ENCODE assay signal across 21 mouse cellular contexts in the genomic region with DNA sequence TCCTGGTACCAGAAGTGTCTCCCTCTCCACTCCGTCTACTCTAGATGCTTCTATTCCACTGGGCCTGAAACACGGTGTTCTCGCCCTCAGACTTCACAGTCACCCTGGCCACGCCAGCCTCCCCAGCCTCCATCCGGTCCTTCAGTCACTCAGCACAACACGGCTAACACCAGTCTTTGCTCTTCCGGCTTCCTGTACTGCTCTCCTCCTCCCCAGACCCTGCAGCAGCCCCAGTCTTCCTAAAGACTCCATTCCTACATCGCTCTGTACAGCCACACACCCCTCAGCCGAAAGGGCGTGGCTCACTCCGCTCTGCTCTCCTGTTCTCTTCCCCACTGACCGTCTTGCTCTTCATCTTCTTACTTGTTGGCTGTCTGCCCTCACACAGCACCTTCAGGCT. TPM values are rescaled to one million over a fixed set of nuclear protein-coding genes. Genes with fewer than 3 reads are reported as not detected.
DNase-seq lines count a peak whose midpoint lies in the region; ATAC-seq and TF ChIP-seq lines count a peak whose summit lies in the region.
"Had no signal": no experiment of that assay in that cellular context is flagged by ENCODE, and none has a peak within 500 bp of the region (broad histone marks: within the 10 kb centered on the region; RNA-seq: fewer than 3 reads in every experiment).

No protein-coding gene starts in this region.

- peak overlapping the region; percentile 92 for H3K27ac ChIP-seq in hindbrain, embryonic 10.5 days
- H3K27ac ChIP-seq in hindbrain, postnatal 0 days = no peak overlapping the region
- H3K27ac ChIP-seq in kidney, embryonic 15.5 days = no peak overlapping the region
- H3K27ac ChIP-seq: heart, embryonic 13.5 days; limb, embryonic 13.5 days; liver, embryonic 15.5 days; stomach, postnatal 0 days had no signal

- H3K4me3 ChIP-seq in hindbrain, embryonic 10.5 days = no peak overlapping the region
- no peak overlapping the region for H3K4me3 ChIP-seq in hindbrain, postnatal 0 days (ENCODE audit: low read length)
- H3K4me3 ChIP-seq in megakaryocyte, embryonic 14.5 days (replicated peaks) = peak overlapping the region; percentile 24
- no peak overlapping the region for H3K4me3 ChIP-seq in kidney, embryonic 15.5 days (replicated peaks)
- H3K4me3 ChIP-seq: forebrain, embryonic 15.5 days; heart, embryonic 13.5 days; limb, embryonic 13.5 days; liver, embryonic 15.5 days had no signal

- WGBS in hindbrain, embryonic 10.5 days = 87% methylated on average over 12 of the region's 12 CpGs
- 80% methylated on average over 12 of the region's 12 CpGs for WGBS in hindbrain, postnatal 0 days
- 79% methylated on average over 12 of the region's 12 CpGs for WGBS in kidney, embryonic 15.5 days

- H3K9me3 ChIP-seq in hindbrain, embryonic 10.5 days = no peaks in the 10 kb centered on the region
- H3K9me3 ChIP-seq in hindbrain, postnatal 0 days (ENCODE audit: low read length) = no peaks in the 10 kb centered on the region
- H3K9me3 ChIP-seq in megakaryocyte, embryonic 14.5 days = no peaks in the 10 kb centered on the region
- no peaks in the 10 kb centered on the region for H3K9me3 ChIP-seq in kidney, embryonic 15.5 days (replicated peaks)
- H3K9me3 ChIP-seq: forebrain, embryonic 15.5 days; G1E; limb, embryonic 13.5 days; liver, embryonic 15.5 days had no signal

- no peak for ATAC-seq in hindbrain, postnatal 0 days
- no peak; the same call in 1 of the 2 replicates for ATAC-seq in kidney, embryonic 15.5 days (replicated peaks; ENCODE audit: low FRiP score)
- ATAC-seq: intestine, postnatal 0 days had no signal

- H3K4me2 ChIP-seq in hindbrain, postnatal 0 days (ENCODE audit: low read depth, low read length) = no peak overlapping the region
- H3K4me2 ChIP-seq in kidney, embryonic 15.5 days = no peak overlapping the region
- H3K4me2 ChIP-seq: forebrain, embryonic 15.5 days; heart, embryonic 13.5 days; limb, embryonic 13.5 days; liver, embryonic 15.5 days had no signal

- no peak for TF ChIP-seq CTCF in hindbrain, postnatal 0 days (IDR thresholded peaks at IDR 0.05; ENCODE audit: low read depth)

- H3K4me1 ChIP-seq in hindbrain, embryonic 10.5 days (replicated peaks) = peaks cover 100% of the 10 kb centered on the region
- H3K4me1 ChIP-seq in hindbrain, postnatal 0 days (ENCODE audit: insufficient read depth, low read length) = peaks cover 40% of the 10 kb centered on the region
- peaks cover 67% of the 10 kb centered on the region for H3K4me1 ChIP-seq in megakaryocyte, embryonic 14.5 days
- H3K4me1 ChIP-seq in kidney, embryonic 15.5 days = peaks cover 43% of the 10 kb centered on the region

- 0 out of 2 replicates have a peak, but pooled peaks cover 9% of the 10 kb centered on the region for H3K36me3 ChIP-seq in hindbrain, embryonic 10.5 days
- H3K36me3 ChIP-seq in hindbrain, postnatal 0 days (ENCODE audit: insufficient read depth, low read length) = no peaks in the 10 kb centered on the region
- H3K36me3 ChIP-seq in megakaryocyte, embryonic 14.5 days (replicated peaks; ENCODE audit: low read length) = no peaks in the 10 kb centered on the region
- no peaks in the 10 kb centered on the region for H3K36me3 ChIP-seq in kidney, embryonic 15.5 days
- H3K36me3 ChIP-seq: forebrain, embryonic 15.5 days; heart, embryonic 13.5 days; limb, embryonic 13.5 days; liver, embryonic 15.5 days had no signal

- no peak overlapping the region for H3K9ac ChIP-seq in hindbrain, postnatal 0 days (replicated peaks; ENCODE audit: low read length)
- no peak overlapping the region for H3K9ac ChIP-seq in kidney, embryonic 15.5 days
- H3K9ac ChIP-seq: forebrain, embryonic 15.5 days; heart, embryonic 13.5 days; limb, embryonic 13.5 days; liver, embryonic 15.5 days had no signal

- intact Hi-C loops in gastrocnemius, postnatal 36 days (cut with DNase I) = no loop called here

- no peaks in the 10 kb centered on the region for H3K27me3 ChIP-seq in hindbrain, embryonic 10.5 days (ENCODE audit: insufficient read depth, poor library complexity, severe bottlenecking)
- H3K27me3 ChIP-seq in hindbrain, postnatal 0 days (ENCODE audit: insufficient read depth, low read length) = no peaks in the 10 kb centered on the region
- H3K27me3 ChIP-seq in megakaryocyte, embryonic 14.5 days (replicated peaks) = peaks cover 89% of the 10 kb centered on the region
- no peaks in the 10 kb centered on the region for H3K27me3 ChIP-seq in kidney, embryonic 15.5 days
- H3K27me3 ChIP-seq: forebrain, embryonic 15.5 days; limb, embryonic 13.5 days; liver, embryonic 15.5 days had no signal

- no peak for DNase-seq in hindbrain, embryonic 10.5 days (ENCODE audit: low spot score)
- DNase-seq in hindbrain, postnatal 0 days (ENCODE audit: low spot score) = no peak
- DNase-seq in thymus, postnatal 14 days = peak; percentile 33
- no peak for DNase-seq in thymus, postnatal 25 days
- no peak for DNase-seq in B cell, adult 2 months
- DNase-seq in gastrocnemius, postnatal 36 days = no peak
- DNase-seq: adrenal gland, adult 8-10 months; cerebellum, adult 11 months; cerebellum, postnatal 14 days; heart, postnatal 36 days; kidney, postnatal 10 days; right cerebral cortex, postnatal 14 days had no signal

RNA-seq across cellular contexts. Expression of a gene that starts 39.7 kb away (rescaled TPM):
- polyA plus RNA-seq in hindbrain, embryonic 10.5 days (2016; fragmentation: Nextera tagmentation; extraction: Ambion mirVana) = 36.8 and 44.1 TPM in 2 replicates
- 63.2 and 66.8 TPM in 2 replicates for total RNA-seq in hindbrain, postnatal 0 days (2014; rRNA removed)
- 24.1 and 24.2 TPM in 2 replicates for polyA plus RNA-seq in hindbrain, postnatal 0 days (2015; fragmentation: Nextera tagmentation; extraction: Ambion mirVana)
- 3.7 and 14.4 TPM in 2 replicates for polyA plus RNA-seq in megakaryocyte, embryonic 14.5 days (2012; ENCODE audit: insufficient read depth, low replicate concordance)
- 16.0 TPM in 2 replicates for polyA plus RNA-seq in kidney, embryonic 15.5 days (2015; fragmentation: Nextera tagmentation; extraction: Ambion mirVana)
- 1 to 10 TPM; 3.7 to 5.0 TPM for total RNA-seq in gastrocnemius, postnatal 36 days (2021)
